Mouse (Mus musculus): ENCODE data around the gene Lcat. TPM values are rescaled to one million over a fixed set of nuclear protein-coding genes. Genes with fewer than 3 reads are reported as not detected.

The Lcat gene
- 0.31 and 0.39 TPM in 2 replicates for polyA plus RNA-seq (2012)

- TF ChIP-seq GATA1 (IDR thresholded peaks at IDR 0.05; ENCODE audit: low read length) = no peak
These were observed at the start of gene Lcat for GRCm38 (mm10) chr8:105943321-105943739. Gene Lcat (minus strand): TSS chr8:105943382.

GRCm38 (mm10) chr8:105992499-105992898, 49.3 kb upstream of the Lcat start:
- TF ChIP-seq GATA1 (IDR thresholded peaks at IDR 0.05; ENCODE audit: low read length) = no peak

DNA sequence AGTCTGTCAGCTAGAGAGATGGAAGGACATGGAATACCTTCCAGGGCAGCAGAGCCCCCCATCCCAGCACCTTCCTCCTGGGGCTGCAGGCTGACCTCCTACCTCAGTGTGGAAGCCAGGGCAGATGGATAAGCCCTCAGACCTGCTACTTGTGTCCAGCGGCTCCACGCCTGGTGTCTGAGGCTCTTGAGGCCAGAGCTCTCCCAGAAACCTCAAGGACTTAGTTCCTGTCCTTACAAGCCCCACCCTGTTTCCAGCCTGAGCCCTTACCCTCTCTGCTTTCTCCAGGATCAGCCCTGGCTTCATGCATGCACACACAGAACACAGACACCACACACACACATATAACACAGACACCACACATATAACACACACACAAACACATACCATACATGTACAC, 48.4 kb upstream of the Lcat start:
- no peak for TF ChIP-seq GATA1 (IDR thresholded peaks at IDR 0.05; ENCODE audit: low read length)

GRCm38 (mm10) chr8:105990856-105991387, 47.7 kb upstream of the Lcat start, which contains the start of gene Dus2:
Gene Dus2 (plus strand): TSS chr8:105991337.
- no peak for TF ChIP-seq GATA1 (IDR thresholded peaks at IDR 0.05; ENCODE audit: low read length)

- no peak for TF ChIP-seq GATA1 (IDR thresholded peaks at IDR 0.05; ENCODE audit: low read length)
These were observed 45.4 kb upstream of the Lcat start for GRCm38 (mm10) chr8:105988546-105988945.

GRCm38 (mm10) chr8:105981146-105981545, 38.0 kb upstream of the Lcat start:
- TF ChIP-seq GATA1 (IDR thresholded peaks at IDR 0.05; ENCODE audit: low read length) = no peak

GRCm38 (mm10) chr8:105979325-105979724, 36.1 kb upstream of the Lcat start, which contains the start of gene Dpep3:
Gene Dpep3 (minus strand): TSS chr8:105979429.
- no peak for TF ChIP-seq GATA1 (IDR thresholded peaks at IDR 0.05; ENCODE audit: low read length)

GRCm38 (mm10) chr8:105975363-105975762, 32.2 kb upstream of the Lcat start:
- no peak for TF ChIP-seq GATA1 (IDR thresholded peaks at IDR 0.05; ENCODE audit: low read length)

DNA sequence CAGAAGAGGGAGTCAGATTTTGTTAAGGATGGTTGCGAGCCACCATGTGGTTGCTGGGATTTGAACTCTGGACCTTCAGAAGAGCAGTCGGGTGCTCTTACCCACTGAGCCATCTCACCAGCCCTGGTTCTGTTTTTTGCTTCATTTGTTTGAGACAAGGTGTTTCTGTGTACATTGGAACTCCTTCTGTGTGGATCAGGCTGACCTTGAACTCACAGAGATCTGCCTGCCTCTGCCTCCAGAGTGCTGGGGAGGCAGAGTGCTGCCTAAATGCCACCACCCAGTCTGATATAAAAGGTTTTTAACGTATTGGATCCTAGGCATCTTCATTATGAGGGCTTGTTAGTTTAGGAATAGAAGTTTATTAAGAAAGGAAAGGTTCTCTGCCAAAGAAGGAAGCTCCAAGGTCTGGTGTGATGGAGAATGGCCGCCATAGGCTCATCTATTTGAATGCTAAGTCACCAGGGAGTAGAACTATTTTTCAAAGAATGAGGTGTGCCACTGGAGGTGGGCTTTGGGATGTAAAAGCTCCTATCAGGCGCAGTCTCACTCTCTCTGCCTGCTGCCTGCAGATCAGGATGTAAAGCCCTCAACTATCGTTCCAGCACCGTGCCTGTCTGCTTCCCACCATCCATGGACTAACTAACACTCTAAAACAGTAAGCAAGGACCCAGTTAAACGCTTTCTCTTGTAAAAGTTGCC, 28.0 kb upstream of the Lcat start:
- no peak for TF ChIP-seq GATA1 (IDR thresholded peaks at IDR 0.05; ENCODE audit: low read length)

- TF ChIP-seq GATA1 (IDR thresholded peaks at IDR 0.05; ENCODE audit: low read length) = no peak
These were observed 26.2 kb upstream of the Lcat start for GRCm38 (mm10) chr8:105969367-105969766.

DNA sequence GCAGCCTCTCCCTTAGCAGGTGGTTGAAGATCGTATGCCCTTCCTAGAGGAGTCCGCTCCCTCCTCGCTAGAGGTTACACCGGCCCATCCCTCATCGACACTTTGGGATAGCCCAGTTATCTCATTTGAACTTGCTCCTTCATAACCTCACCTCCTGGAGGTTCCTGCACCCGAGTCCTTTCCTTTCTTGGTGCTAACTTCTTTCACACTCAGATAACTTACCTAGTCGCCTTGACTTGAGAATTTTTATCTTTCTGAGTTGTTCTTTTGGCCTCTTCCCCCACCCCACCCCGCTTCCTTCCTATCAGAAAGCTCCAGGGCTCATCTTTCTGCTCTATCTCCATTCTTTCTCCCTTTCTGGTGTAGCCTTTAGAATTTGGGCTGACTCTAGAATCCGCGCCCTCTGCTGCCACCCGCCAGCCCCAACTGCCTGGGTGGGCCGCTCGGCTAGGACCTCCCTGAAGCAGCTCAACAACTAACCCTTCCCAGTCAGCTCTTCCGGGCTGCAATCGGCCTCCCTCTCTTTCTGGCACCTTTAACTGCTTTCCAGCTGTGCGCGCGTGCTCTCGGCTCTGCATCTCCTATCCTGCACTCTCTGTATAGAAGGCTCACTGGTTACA, 23.6 kb upstream of the Lcat start:
- TF ChIP-seq GATA1 (IDR thresholded peaks at IDR 0.05; ENCODE audit: low read length) = peak; percentile 5

DNA sequence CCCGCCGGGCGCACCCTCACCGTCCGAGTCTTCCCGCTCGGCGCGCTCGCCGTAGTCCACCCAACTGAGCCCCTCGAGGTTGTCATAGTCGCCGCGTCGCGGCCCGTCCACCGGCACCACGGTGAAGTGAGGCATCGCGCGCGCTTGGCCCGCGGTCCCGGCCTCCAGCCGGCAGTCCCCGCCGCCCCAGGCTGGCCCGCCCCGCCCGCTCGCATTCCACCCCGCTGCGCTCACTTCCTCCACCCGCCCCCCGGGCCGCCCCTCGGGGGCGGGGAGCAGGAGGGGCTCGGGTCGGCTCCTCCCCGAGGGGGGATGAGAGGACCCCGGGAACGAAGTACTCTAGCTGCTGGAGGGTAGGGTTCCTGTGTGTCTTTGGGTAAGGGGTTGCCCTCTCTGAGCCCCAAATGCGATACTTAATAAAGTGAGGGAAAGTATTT, 22.7 kb upstream of the Lcat start, which contains the start of gene Slc12a4:
Slc12a4 (minus strand) TSS at position 193 of the 437 bp plus-strand sequence.
- no peak for TF ChIP-seq GATA1 (IDR thresholded peaks at IDR 0.05; ENCODE audit: low read length)

- TF ChIP-seq GATA1 (IDR thresholded peaks at IDR 0.05; ENCODE audit: low read length) = no peak
These were observed 22.2 kb upstream of the Lcat start for GRCm38 (mm10) chr8:105965266-105965904.

DNA sequence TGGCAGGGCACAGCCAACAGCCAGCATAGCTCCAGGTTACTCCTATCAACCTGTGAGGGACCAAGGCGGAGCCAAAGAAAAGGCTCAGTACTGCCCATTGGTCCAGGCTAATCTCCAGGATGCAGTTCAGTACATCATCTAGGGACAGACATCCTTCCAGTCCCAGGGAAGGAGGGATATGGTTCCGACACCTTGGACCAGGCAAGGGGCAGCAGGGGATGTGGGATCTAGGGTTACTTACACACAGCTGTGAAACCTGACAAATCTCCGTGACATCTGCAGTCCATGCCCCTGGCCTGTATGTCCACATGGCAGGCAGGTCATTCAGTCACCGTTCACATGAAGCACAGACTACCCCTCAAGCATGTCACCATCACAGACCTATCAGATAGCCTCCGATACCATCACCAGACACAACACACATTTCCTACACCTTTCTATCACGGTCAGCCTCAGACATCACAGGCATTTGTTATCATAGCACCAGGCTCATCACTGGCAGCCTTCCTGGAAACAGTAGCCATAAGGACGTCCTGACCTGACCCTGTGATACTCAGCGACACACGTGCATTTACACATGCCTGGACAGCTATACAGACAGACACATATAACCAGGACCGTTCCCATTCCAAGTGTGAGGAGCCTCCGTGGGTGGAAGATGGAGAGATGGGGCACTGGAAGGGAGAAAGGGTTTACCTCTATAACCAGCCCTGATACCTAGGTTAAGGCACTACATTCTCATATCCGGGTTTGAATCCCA, 21.5 kb upstream of the Lcat start:
- TF ChIP-seq GATA1 (IDR thresholded peaks at IDR 0.05; ENCODE audit: low read length) = no peak

DNA sequence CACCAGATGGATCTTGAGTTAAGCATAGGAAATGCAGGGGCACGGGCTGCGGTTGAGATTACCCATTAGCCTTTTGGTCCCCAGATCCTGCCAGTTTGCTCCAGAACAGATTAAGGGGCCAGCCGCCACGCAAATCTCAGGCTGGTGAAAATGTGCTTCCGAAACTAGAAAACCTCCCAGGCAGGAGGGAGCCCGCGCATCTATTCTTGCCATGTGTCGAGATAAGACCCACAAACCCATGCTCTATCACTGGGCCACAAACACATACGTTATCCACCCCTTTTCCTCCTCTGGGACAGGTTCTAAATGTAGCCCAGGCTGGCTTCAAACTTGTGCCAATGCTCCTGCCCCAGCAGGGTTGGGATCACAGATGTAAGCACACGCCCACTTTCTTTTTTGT, 18.4 kb upstream of the Lcat start:
- peak; percentile 50 for TF ChIP-seq GATA1 (IDR thresholded peaks at IDR 0.05; ENCODE audit: low read length)

All from G1E-ER4 (cell line).